Mouse (Mus musculus) heart, embryonic 14.5 days (tissue): ENCODE measurements at regions not wholly inside any gene's neighbourhood (a gene's known extent, or its start where the extent isn't known, plus 50 kb on each side); places are given as distances from the start of the nearest gene placed in this dataset.

Experiments
- ATAC-seq: fragments of 200-750 bp; cut with Nextera tagmentation; 2 replicates; pipeline ENCODE4 v1.8.0; 2017; ENCODE audit warnings: low read depth, moderate TSS enrichment; ENCODE audit not compliant: insufficient number of reproducible peaks, insufficient read depth, low FRiP score
- H3K27ac ChIP-seq, 2 experiments: fragments of 200-500 bp in 1 of 2; fragments of 300-500 bp in 1 of 2; sonication (generic) in 1 of 2; replicated peaks in 1 of 2; 2 replicates each; pipeline ENCODE4 v1.5.1; 2012 to 2014; ENCODE audit warnings: low read depth in 2 of 2, low read length in 2 of 2, control low read depth in 1 of 2, mild to moderate bottlenecking in 1 of 2, mixed read lengths in 1 of 2; ENCODE audit not compliant: control insufficient read depth in 1 of 2, insufficient read depth in 1 of 2
- H3K27me3 ChIP-seq: fragments of 300-500 bp; sonication (generic); 2 replicates; pipeline ENCODE4 v1.6.1; 2014; ENCODE audit warnings: mild to moderate bottlenecking, low read length, control low read depth; ENCODE audit not compliant: control insufficient read depth, insufficient read depth
- H3K36me3 ChIP-seq: fragments of 300-500 bp; sonication (generic); 2 replicates; pipeline ENCODE4 v1.6.1; 2014; ENCODE audit warnings: mild to moderate bottlenecking, control low read depth, low read length, mixed read lengths; ENCODE audit not compliant: control insufficient read depth, insufficient read depth
- H3K4me1 ChIP-seq, 2 experiments: fragments of 200-500 bp in 1 of 2; fragments of 300-500 bp in 1 of 2; sonication (generic) in 1 of 2; 2 replicates each; pipeline ENCODE4 v1.6.1; 2012 to 2014; ENCODE audit warnings: low read length in 2 of 2, control low read depth in 1 of 2, mixed read lengths in 1 of 2; ENCODE audit not compliant: control insufficient read depth in 2 of 2, insufficient read depth in 2 of 2
- H3K4me2 ChIP-seq: fragments of 300-500 bp; sonication (generic); 2 replicates; pipeline ENCODE4 v1.6.1; 2014; ENCODE audit warnings: mild to moderate bottlenecking, low read length
- H3K4me3 ChIP-seq, 2 experiments: fragments of 200-500 bp in 1 of 2; fragments of 300-500 bp in 1 of 2; sonication (generic) in 1 of 2; 2 replicates each; pipeline ENCODE4 v1.5.1; 2012 to 2014; ENCODE audit warnings: low read length in 2 of 2, mild to moderate bottlenecking in 2 of 2, control low read depth in 1 of 2, low read depth in 1 of 2, moderate library complexity in 1 of 2; ENCODE audit not compliant: control insufficient read depth in 1 of 2, insufficient read depth in 1 of 2
- H3K9ac ChIP-seq: fragments of 300-500 bp; sonication (generic); 2 replicates; pipeline ENCODE4 v1.6.1; 2014; ENCODE audit warnings: mild to moderate bottlenecking, low read length
- H3K9me3 ChIP-seq: fragments of 300-500 bp; sonication (generic); 2 replicates; pipeline ENCODE4 v1.6.1; 2016; ENCODE audit warnings: low read length, control low read depth; ENCODE audit not compliant: control insufficient read depth
- WGBS: fragments of 180-500 bp; shearing (Covaris S2); extraction: QIAGEN DNeasy Blood & Tissue Kit; methylation state at CpG from one replicate; pipeline ENCODE4 v1.1.7; 2014; 5-methylcytosine and 5-hydroxymethylcytosine counted together

DNA sequence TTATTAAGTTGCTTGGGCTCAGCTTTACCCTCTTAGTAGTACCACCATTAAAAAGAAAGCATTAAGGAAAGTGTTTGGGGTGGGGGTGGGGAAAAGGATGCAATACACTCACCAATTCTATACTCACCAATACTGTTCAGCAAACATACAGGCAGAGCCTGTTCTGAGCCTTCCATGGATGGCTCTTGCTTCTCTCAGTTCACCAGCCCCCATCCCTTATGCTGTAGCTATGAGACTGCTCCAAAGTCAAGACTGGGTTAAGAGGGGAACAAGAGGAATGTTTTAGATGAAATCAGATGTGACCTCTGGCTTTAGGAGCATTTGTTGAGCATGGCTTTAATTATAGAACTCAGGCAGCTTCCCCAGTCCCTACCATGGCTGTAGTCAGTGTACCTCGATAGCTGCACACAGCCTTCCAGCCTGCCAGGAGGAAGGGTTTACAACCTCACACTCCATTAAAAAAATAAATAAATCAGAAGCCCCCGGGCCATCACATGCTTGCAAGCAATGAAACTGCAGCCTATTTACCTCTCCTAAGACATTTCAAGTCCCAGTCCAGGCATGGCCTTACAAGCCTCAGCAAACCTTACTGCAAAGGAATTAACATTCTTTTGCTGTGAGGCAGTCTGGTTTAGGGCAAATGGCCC is 122.8 kb upstream of the Ldb2 start:
- no peaks in the 10 kb centered on the region for H3K27me3 ChIP-seq
- H3K9ac ChIP-seq: no peak overlapping the region
- H3K4me1 ChIP-seq: no peaks in the 10 kb centered on the region
- ATAC-seq: no peak
- 64% methylated on average over 2 of the region's 2 CpGs for WGBS
- no peak overlapping the region for H3K4me3 ChIP-seq
- H3K9me3 ChIP-seq: no peaks in the 10 kb centered on the region
- no peak overlapping the region for H3K27ac ChIP-seq
- no peak overlapping the region for H3K4me2 ChIP-seq
- no peaks in the 10 kb centered on the region for H3K36me3 ChIP-seq

DNA sequence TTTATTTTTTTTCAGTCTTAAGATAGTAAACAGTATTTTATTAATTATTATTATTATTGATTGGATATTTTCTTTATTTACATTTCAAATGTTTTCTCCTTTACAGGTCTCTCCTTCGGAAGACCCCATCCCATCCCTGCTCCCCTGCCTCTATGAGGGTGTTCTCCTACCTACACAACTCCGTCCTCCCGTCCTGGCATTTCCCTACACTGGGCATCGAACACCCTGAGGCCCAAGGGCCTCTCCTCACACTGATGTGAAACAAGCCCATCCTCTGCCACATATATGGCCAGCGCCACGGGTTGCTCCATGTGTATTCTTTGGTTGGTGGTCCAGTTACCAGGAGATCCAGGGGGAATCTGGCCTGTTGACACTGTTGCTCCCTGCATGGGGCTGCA is 118.3 kb upstream of the Ldb2 start:
- Histone ChIP-seq H3K9ac (no peak overlapping the region), H3K9me3 (no peaks in the 10 kb centered on the region), H3K36me3 (no peaks in the 10 kb centered on the region), H3K4me3 (no peak overlapping the region), H3K27me3 (no peaks in the 10 kb centered on the region), H3K4me1 (no peaks in the 10 kb centered on the region), H3K4me2 (no peak overlapping the region), H3K27ac (no peak overlapping the region)
- WGBS: 80% methylated on average over 6 of the region's 6 CpGs
- ATAC-seq: no peak

DNA sequence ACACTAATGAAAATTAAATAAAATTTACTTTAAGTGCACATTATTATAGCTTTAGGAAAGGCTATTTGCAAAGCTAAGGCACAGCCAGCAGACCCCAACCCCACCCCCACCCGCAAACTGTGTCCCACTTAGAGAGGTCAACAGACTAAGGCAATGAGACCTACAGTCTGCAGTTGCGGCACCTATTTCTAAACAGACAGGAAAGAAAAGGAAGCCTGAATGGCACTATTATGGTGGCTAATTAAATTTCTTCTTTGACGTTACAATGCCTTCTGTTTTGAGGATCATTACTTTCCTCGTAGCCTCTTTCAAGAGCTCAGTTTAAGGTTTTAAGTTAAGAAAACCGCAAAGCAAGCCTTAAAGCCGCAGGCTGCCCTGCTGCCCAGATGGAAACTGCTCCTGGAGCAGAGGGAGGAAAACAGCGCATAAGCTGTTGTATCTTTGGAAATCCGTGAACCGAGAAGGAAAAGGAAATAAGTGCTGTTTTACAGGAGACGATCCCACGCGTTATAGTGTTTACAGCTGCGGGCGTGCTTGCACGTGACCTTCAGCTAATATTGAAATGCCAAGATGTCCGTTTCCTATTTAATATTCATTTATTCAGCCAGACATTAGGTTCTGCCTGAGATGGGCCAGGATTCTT is 117.8 kb upstream of the Ldb2 start:
- WGBS: 75% methylated on average over 16 of the region's 16 CpGs
- ATAC-seq: no peak
- Histone ChIP-seq H3K36me3 (no peaks in the 10 kb centered on the region), H3K4me3 (no peak overlapping the region), H3K4me1 (no peaks in the 10 kb centered on the region), H3K9me3 (no peaks in the 10 kb centered on the region), H3K4me2 (no peak overlapping the region), H3K27ac (no peak overlapping the region), H3K9ac (no peak overlapping the region), H3K27me3 (no peaks in the 10 kb centered on the region)

DNA sequence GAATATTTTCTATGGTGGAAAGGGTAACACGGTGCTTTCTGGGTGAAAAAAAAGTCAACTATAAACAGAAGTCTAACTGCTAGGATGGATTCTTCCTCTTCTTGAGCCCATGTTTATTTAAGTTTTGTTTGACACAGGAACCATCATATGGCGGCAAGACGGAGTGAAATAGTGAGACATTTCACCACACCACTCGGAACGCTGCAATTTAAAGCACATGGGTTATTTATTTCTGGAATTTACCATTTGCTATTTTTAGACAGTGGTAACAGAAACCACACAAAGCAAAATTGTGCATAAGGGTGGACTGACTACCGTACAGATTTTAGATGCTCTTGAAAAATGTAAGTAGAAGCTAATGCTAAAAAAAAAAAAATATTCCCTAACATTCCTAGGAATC is 103.1 kb upstream of the Ldb2 start:
- Histone ChIP-seq H3K4me2 (no peak overlapping the region), H3K4me1 (no peaks in the 10 kb centered on the region), H3K9me3 (no peaks in the 10 kb centered on the region), H3K27me3 (no peaks in the 10 kb centered on the region), H3K27ac (no peak overlapping the region), H3K4me3 (no peak overlapping the region), H3K36me3 (no peaks in the 10 kb centered on the region), H3K9ac (no peak overlapping the region)
- WGBS: 58% methylated on average over 6 of the region's 6 CpGs
- ATAC-seq: no peak

DNA sequence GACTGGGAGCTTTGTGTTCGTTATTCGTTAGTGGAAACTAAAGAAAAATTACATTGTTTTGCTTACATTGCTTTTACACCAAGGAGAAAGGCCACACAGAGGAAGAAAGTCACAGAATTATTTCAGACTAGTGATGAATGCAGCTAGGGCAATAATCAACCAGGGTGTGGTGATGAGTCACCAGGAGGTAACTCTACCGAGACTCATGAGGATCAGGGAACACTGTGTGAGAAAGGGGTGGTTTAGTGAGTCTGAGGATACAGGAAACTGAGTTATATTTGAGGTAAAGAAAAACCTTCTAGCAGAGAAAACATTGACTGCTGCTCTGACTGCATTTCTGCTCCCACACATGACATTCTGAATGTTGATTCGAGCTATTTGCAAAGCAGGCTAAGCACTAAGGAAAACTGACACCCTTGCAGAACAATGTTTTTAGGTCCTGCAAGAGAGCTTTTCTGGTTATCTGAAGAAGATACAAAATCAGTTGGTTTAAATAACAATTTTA is 87.1 kb upstream of the Ldb2 start:
- no peak for ATAC-seq
- no peaks in the 10 kb centered on the region for H3K36me3 ChIP-seq
- no peak overlapping the region for H3K27ac ChIP-seq
- H3K4me1 ChIP-seq: no peaks in the 10 kb centered on the region
- no peaks in the 10 kb centered on the region for H3K9me3 ChIP-seq
- 76% methylated on average over 4 of the region's 4 CpGs for WGBS
- H3K27me3 ChIP-seq: no peaks in the 10 kb centered on the region
- no peak overlapping the region for H3K9ac ChIP-seq
- no peak overlapping the region for H3K4me2 ChIP-seq
- H3K4me3 ChIP-seq: no peak overlapping the region

DNA sequence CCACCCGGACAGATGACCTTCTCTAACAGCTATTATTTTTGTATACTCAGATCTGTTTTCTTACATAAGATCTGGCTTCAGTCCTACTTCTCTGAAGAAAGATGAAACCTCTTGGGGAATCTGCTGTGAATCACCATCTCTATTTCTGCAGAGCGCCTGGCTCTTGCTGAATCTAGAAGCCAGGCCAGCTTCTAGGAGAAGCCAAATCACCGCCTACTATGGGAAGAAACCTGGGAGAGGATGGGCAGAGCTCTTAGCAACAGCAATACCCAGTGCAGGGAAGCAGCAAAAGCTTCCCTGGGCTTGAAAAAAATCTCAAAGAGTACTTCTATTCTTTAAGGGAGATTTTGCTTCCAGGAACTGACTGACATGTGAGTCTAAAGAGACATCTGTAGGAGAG is 77.5 kb upstream of the Ldb2 start:
- no peak overlapping the region for H3K9ac ChIP-seq
- H3K36me3 ChIP-seq: no peaks in the 10 kb centered on the region
- 59% methylated on average over 3 of the region's 3 CpGs for WGBS
- no peak for ATAC-seq
- H3K4me1 ChIP-seq: no peaks in the 10 kb centered on the region
- H3K4me2 ChIP-seq: no peak overlapping the region
- H3K27me3 ChIP-seq: no peaks in the 10 kb centered on the region
- no peak overlapping the region for H3K4me3 ChIP-seq
- H3K9me3 ChIP-seq: no peaks in the 10 kb centered on the region
- no peak overlapping the region for H3K27ac ChIP-seq

DNA sequence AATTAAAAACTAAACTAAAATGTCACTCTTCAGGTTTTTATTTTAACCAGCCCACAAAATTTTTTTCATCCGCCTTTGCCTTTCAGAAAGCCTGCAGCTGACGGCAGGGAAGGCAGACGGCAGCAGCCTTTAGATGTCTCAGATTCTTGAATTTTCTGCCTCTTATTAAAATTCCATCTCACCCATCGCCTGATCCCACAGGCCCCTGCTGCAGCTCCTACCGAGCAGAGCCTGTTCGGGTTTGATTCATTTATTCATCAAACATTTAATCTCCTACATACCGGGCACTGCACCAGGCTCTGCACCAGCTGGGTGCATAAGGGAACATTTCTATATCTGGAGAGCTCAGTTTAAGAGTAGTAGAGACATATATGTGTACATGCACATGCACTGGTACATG is 72.8 kb upstream of the Ldb2 start:
- Histone ChIP-seq H3K4me1 (no peaks in the 10 kb centered on the region), H3K36me3 (no peaks in the 10 kb centered on the region), H3K4me2 (no peak overlapping the region), H3K9ac (no peak overlapping the region), H3K4me3 (no peak overlapping the region), H3K27ac (no peak overlapping the region), H3K27me3 (no peaks in the 10 kb centered on the region), H3K9me3 (no peaks in the 10 kb centered on the region)
- WGBS: 68% methylated on average over 7 of the region's 7 CpGs
- no peak for ATAC-seq

DNA sequence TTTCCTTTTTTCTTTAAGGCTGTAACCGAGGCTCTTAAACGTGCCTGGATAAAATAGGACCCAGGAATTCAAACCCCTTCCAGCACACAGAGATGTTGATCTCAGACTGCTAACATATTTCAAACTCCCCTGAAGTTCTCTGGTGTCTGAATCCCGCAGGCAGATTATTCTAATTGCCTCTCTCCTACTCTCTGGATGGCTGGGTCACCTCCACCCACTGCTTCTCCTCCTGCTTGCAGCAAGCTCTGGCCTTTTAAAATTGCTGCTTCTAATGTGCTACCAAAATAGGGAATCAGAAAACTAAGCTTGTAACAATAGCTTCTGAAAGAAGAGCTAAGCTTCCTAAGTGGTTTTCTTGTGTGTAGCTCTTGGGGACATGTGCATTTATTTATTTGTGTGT is 64.4 kb upstream of the Ldb2 start:
- Histone ChIP-seq H3K27ac (no peak overlapping the region), H3K27me3 (no peaks in the 10 kb centered on the region), H3K9me3 (no peaks in the 10 kb centered on the region), H3K9ac (no peak overlapping the region), H3K4me2 (no peak overlapping the region), H3K4me1 (no peaks in the 10 kb centered on the region), H3K36me3 (no peaks in the 10 kb centered on the region), H3K4me3 (no peak overlapping the region)
- ATAC-seq: no peak
- 39% methylated on average over 3 of the region's 3 CpGs for WGBS
